Mouse (Mus musculus) CH12.LX (cell line): ENCODE data around the gene Rpl39l.
"Not testable (repeated sequence)": the region's sequence is repeated elsewhere in the genome, so short reads cannot be mapped to it uniquely, and the experiment has no call there.

Experiments used
- BHLHE40 ChIP-seq: IDR thresholded peaks from 2 replicates; pipeline ENCODE4 v1.6.1; 2011; ENCODE audit warnings: mild to moderate bottlenecking, low read depth, low read length, improper control_type of control experiment
- CTCF ChIP-seq, 2 experiments: IDR thresholded peaks in 1 of 2; conservative IDR thresholded peaks in 1 of 2; 2 replicates each; pipeline ENCODE4 v1.5.1; 2011 to 2012; ENCODE audit warnings: low read depth in 2 of 2, low read length in 2 of 2, improper control_type of control experiment in 1 of 2, inconsistent platforms in 1 of 2, mild to moderate bottlenecking in 1 of 2, moderate library complexity in 1 of 2
- EP300 ChIP-seq: IDR thresholded peaks from 2 replicates; pipeline ENCODE4 v1.6.1; 2011; ENCODE audit warnings: low read length, improper control_type of control experiment
- HCFC1 ChIP-seq: IDR thresholded peaks from 2 replicates; pipeline ENCODE4 v1.6.1; 2012; ENCODE audit warnings: low read depth, mild to moderate bottlenecking, inconsistent platforms, low read length, improper control_type of control experiment
- JUND ChIP-seq: conservative IDR thresholded peaks from 2 replicates; pipeline ENCODE4 v1.6.1; 2011; ENCODE audit warnings: low read depth, low read length, improper control_type of control experiment
- MEF2A ChIP-seq: IDR thresholded peaks from 2 replicates; pipeline ENCODE4 v1.6.1; 2014; ENCODE audit warnings: low read depth, mild to moderate bottlenecking, inconsistent platforms, low read length, improper control_type of control experiment, borderline replicate concordance
- NELFE ChIP-seq: IDR thresholded peaks from 2 replicates; pipeline ENCODE4 v1.6.1; 2011; ENCODE audit warnings: low read depth, low read length, improper control_type of control experiment
- POLR2A ChIP-seq: IDR thresholded peaks from 2 replicates; pipeline ENCODE4 v1.6.1; 2011; ENCODE audit warnings: low read depth, mild to moderate bottlenecking, improper control_type of control experiment, low read length
- RAD21 ChIP-seq: IDR thresholded peaks from 2 replicates; pipeline ENCODE4 v1.6.1; 2011; ENCODE audit warnings: low read depth, mild to moderate bottlenecking, low read length, improper control_type of control experiment, moderate library complexity
- RCOR1 ChIP-seq: conservative IDR thresholded peaks from 2 replicates; pipeline ENCODE4 v1.6.1; 2012; ENCODE audit warnings: low read depth, mild to moderate bottlenecking, inconsistent platforms, low read length, improper control_type of control experiment
- ZC3H11A ChIP-seq: IDR thresholded peaks from 2 replicates; pipeline ENCODE4 v1.6.1; 2012; ENCODE audit warnings: low read depth, mild to moderate bottlenecking, inconsistent platforms, low read length, improper control_type of control experiment
- ZNF384 ChIP-seq: IDR thresholded peaks from 2 replicates; pipeline ENCODE4 v1.6.1; 2012; ENCODE audit warnings: low read depth, low read length, improper control_type of control experiment, inconsistent platforms

- TF ChIP-seq EP300; MEF2A; CTCF (conservative IDR thresholded peaks at IDR 0.05 in 1 of 2, IDR thresholded peaks at IDR 0.05 in 1 of 2; ENCODE audit: low read depth in 2 of 2, low read length in 2 of 2); HCFC1; POLR2A; ZC3H11A; BHLHE40; NELFE; ZNF384; RAD21; RCOR1; JUND: not testable (repeated sequence)
Measured at GRCm38 (mm10) chr16:10216366-10216765, 46.3 kb downstream of the Rpl39l start.
